Mouse (Mus musculus) spleen, adult 2 months (tissue): Measurements from ENCODE around the gene Ddx49. TPM values are rescaled to one million over a fixed set of nuclear protein-coding genes. Genes with fewer than 3 reads are reported as not detected.

Source experiments
- DNase-seq, 2 experiments: peaks; one replicate each; pipeline versions ENCODE4 v3.0.0 to v3.0.0-alpha.2; 2012 to 2021; ENCODE audit warnings: low spot score in 2 of 2, low read depth in 1 of 2
- H3K27ac ChIP-seq: fragments of 200-500 bp; 2 replicates; pipeline ENCODE4 v1.5.1; 2012; ENCODE audit warnings: low read length, inconsistent platforms; ENCODE audit not compliant: insufficient read depth
- H3K27me3 ChIP-seq: fragments of 200-500 bp; 2 replicates; pipeline ENCODE4 v1.6.1; 2012; ENCODE audit warnings: mild to moderate bottlenecking, moderate library complexity, low read length, inconsistent platforms; ENCODE audit not compliant: control insufficient read depth, insufficient read depth
- H3K36me3 ChIP-seq: fragments of 200-500 bp; 2 replicates; pipeline ENCODE4 v1.6.1; 2012; ENCODE audit warnings: mild to moderate bottlenecking, low read length, inconsistent platforms; ENCODE audit not compliant: control insufficient read depth, insufficient read depth
- H3K4me1 ChIP-seq: fragments of 200-500 bp; 2 replicates; pipeline ENCODE4 v1.6.1; 2011; ENCODE audit warnings: inconsistent platforms; ENCODE audit not compliant: control insufficient read depth, insufficient read depth, insufficient read length
- H3K4me3 ChIP-seq: fragments of 200-500 bp; 2 replicates; pipeline ENCODE4 v1.5.1; 2011; ENCODE audit warnings: mild to moderate bottlenecking, inconsistent platforms; ENCODE audit not compliant: insufficient read depth, insufficient read length; ENCODE audit errors: extremely low read depth
- CTCF ChIP-seq: fragments of 200-500 bp; IDR thresholded peaks from 2 replicates; pipeline ENCODE4 v1.5.1; 2011; ENCODE audit warnings: mild to moderate bottlenecking, inconsistent platforms; ENCODE audit not compliant: insufficient read depth, insufficient read length, insufficient replicate concordance; ENCODE audit errors: extremely low read depth
- POLR2A ChIP-seq: fragments of 200-500 bp; IDR thresholded peaks from 2 replicates; pipeline ENCODE4 v1.6.1; 2011; ENCODE audit warnings: low read depth, low read length, inconsistent platforms
- WGBS: fragments of 180-500 bp; shearing (Covaris S2); methylation state at CpG from one replicate; pipeline ENCODE4 v1.1.7; 2018; 5-methylcytosine and 5-hydroxymethylcytosine counted together
- polyA plus RNA-seq: library from polyadenylated mRNA; depleted of rRNA; stranded (reverse); fragments of >200 nt; gene quantifications from 2 replicates; pipeline ENCODE4 v1.2.3, GENCODE M21; 2012

Ddx49 gene
- polyA plus RNA-seq, 1 experiment = 37.4 TPM

- TF ChIP-seq POLR2A (no peak), CTCF (no peak)
- Histone ChIP-seq H3K4me1 (no peaks in the 10 kb centered on the region), H3K36me3 (peaks cover 3% of the 10 kb centered on the region; the same call in 1 of the 2 replicates), H3K27me3 (no peaks in the 10 kb centered on the region), H3K4me3 (no peak overlapping the region), H3K27ac (no peak overlapping the region)
- no peak for DNase-seq
- WGBS = 70% methylated on average over 5 of the region's 5 CpGs
Measured at GRCm38 (mm10) chr8:70268311-70268710, 34.0 kb downstream of the Ddx49 start.

GRCm38 (mm10) chr8:70267674-70268073, 34.6 kb downstream of the Ddx49 start:
- 79% methylated on average over 3 of the region's 3 CpGs for WGBS
- Histone ChIP-seq H3K4me1 (no peaks in the 10 kb centered on the region), H3K4me3 (no peak overlapping the region), H3K27ac (no peak overlapping the region), H3K27me3 (no peaks in the 10 kb centered on the region), H3K36me3 (peaks cover 8% of the 10 kb centered on the region)
- no peak for DNase-seq
- TF ChIP-seq POLR2A = no peak
- no peak for TF ChIP-seq CTCF

GRCm38 (mm10) chr8:70259043-70259442, 43.2 kb downstream of the Ddx49 start:
- 92% methylated on average over 2 of the region's 2 CpGs for WGBS
- Histone ChIP-seq H3K4me3 (no peak overlapping the region), H3K27me3 (no peaks in the 10 kb centered on the region), H3K27ac (0 out of 2 replicates have a peak overlapping the region, but pooled peaks have one; percentile 1), H3K36me3 (peaks cover 47% of the 10 kb centered on the region), H3K4me1 (no peaks in the 10 kb centered on the region)
- TF ChIP-seq CTCF (no peak), POLR2A (no peak)
- no peak for DNase-seq

GRCm38 (mm10) chr8:70258600-70258999, 43.7 kb downstream of the Ddx49 start:
- WGBS = 81% methylated on average over 5 of the region's 5 CpGs
- DNase-seq = no peak
- Histone ChIP-seq H3K27me3 (no peaks in the 10 kb centered on the region), H3K4me1 (no peaks in the 10 kb centered on the region), H3K27ac (peak overlapping the region; percentile 19; the same call in 1 of the 2 replicates), H3K36me3 (peaks cover 46% of the 10 kb centered on the region), H3K4me3 (no peak overlapping the region)
- no peak for TF ChIP-seq CTCF
- no peak for TF ChIP-seq POLR2A

- 79% methylated on average over 3 of the region's 3 CpGs for WGBS
- H3K4me3 ChIP-seq = no peak overlapping the region
- DNase-seq = no peak
- H3K27me3 ChIP-seq = no peaks in the 10 kb centered on the region
- H3K4me1 ChIP-seq = no peaks in the 10 kb centered on the region
- H3K27ac ChIP-seq = no peak overlapping the region
- peaks cover 50% of the 10 kb centered on the region for H3K36me3 ChIP-seq
- TF ChIP-seq CTCF (no peak), POLR2A (no peak)
Measured at GRCm38 (mm10) chr8:70257456-70257855, 44.8 kb downstream of the Ddx49 start.

GRCm38 (mm10) chr8:70254628-70255027, 47.7 kb downstream of the Ddx49 start:
- Histone ChIP-seq H3K27me3 (no peaks in the 10 kb centered on the region), H3K4me1 (no peaks in the 10 kb centered on the region), H3K4me3 (no peak overlapping the region), H3K36me3 (peaks cover 51% of the 10 kb centered on the region), H3K27ac (no peak overlapping the region)
- 80% methylated on average over 1 of the region's 1 CpGs for WGBS
- TF ChIP-seq CTCF (no peak), POLR2A (no peak)
- no peak for DNase-seq

GRCm38 (mm10) chr8:70247841-70248240, 54.4 kb downstream of the Ddx49 start:
- no peak for DNase-seq
- Histone ChIP-seq H3K4me1 (no peaks in the 10 kb centered on the region), H3K27me3 (no peaks in the 10 kb centered on the region), H3K27ac (no peak overlapping the region), H3K36me3 (peaks cover 40% of the 10 kb centered on the region), H3K4me3 (no peak overlapping the region)
- WGBS = 92% methylated on average over 3 of the region's 3 CpGs
- TF ChIP-seq CTCF = no peak
- TF ChIP-seq POLR2A = no peak
